Mouse (Mus musculus): ENCODE measurements around the gene Ifne.

Gene Ifne

GRCm38 (mm10) chr4:88880101-88880500 lies at the start of gene Ifne:
TSS of gene Ifne (minus strand) at chr4:88880201.
- no peak for DNase-seq

GRCm38 (mm10) chr4:88928341-88929102 lies 48.5 kb upstream of the Ifne start:
- no peak for DNase-seq

- no peak for DNase-seq
Observed at GRCm38 (mm10) chr4:88927850-88928249, 47.8 kb upstream of the Ifne start.

- DNase-seq, result no peak
Observed at GRCm38 (mm10) chr4:88926637-88927036, 46.6 kb upstream of the Ifne start.

- DNase-seq, result no peak
Observed at GRCm38 (mm10) chr4:88926082-88926481, 46.1 kb upstream of the Ifne start.

GRCm38 (mm10) chr4:88925456-88925855 lies 45.5 kb upstream of the Ifne start:
- DNase-seq, result no peak

- no peak for DNase-seq
Observed at GRCm38 (mm10) chr4:88921280-88921679, 41.3 kb upstream of the Ifne start.

GRCm38 (mm10) chr4:88917770-88918460 lies 37.9 kb upstream of the Ifne start:
- DNase-seq, result no peak

GRCm38 (mm10) chr4:88916306-88916705 lies 36.3 kb upstream of the Ifne start:
- DNase-seq, result no peak

- no peak for DNase-seq
Observed at GRCm38 (mm10) chr4:88913984-88914383, 34.0 kb upstream of the Ifne start.

GRCm38 (mm10) chr4:88912882-88913281 lies 32.9 kb upstream of the Ifne start:
- no peak for DNase-seq

GRCm38 (mm10) chr4:88912187-88912586 lies 32.2 kb upstream of the Ifne start:
- no peak for DNase-seq

GRCm38 (mm10) chr4:88909600-88910534 lies 29.9 kb upstream of the Ifne start:
- no peak for DNase-seq

GRCm38 (mm10) chr4:88893201-88893754 lies 13.3 kb upstream of the Ifne start:
- no peak for DNase-seq

GRCm38 (mm10) chr4:88888236-88888635 lies 8.2 kb upstream of the Ifne start:
- no peak for DNase-seq

GRCm38 (mm10) chr4:88878772-88879171 lies 1.2 kb downstream of the Ifne start:
- no peak for DNase-seq

- peak; percentile 18 for DNase-seq
Observed at GRCm38 (mm10) chr4:88878246-88878645, 1.8 kb downstream of the Ifne start.

- DNase-seq, result no peak
Observed at GRCm38 (mm10) chr4:88876520-88876919, 3.5 kb downstream of the Ifne start.

- no peak for DNase-seq
Observed at GRCm38 (mm10) chr4:88875435-88876095, 4.4 kb downstream of the Ifne start.

GRCm38 (mm10) chr4:88872691-88873090 lies 7.3 kb downstream of the Ifne start:
- DNase-seq, result peak; percentile 72

- peak; percentile 71 for DNase-seq
Observed at GRCm38 (mm10) chr4:88867926-88868911, 11.8 kb downstream of the Ifne start.
